Mouse (Mus musculus) ES-Bruce4 (cell line): ENCODE results near the gene Fam20b. TPM values are rescaled to one million over a fixed set of nuclear protein-coding genes. Genes with fewer than 3 reads are reported as not detected.

ENCODE experiments used
- H3K27ac ChIP-seq: 2 replicates; pipeline ENCODE4 v1.5.1; 2012; ENCODE audit warnings: low read length, inconsistent platforms; ENCODE audit not compliant: insufficient read depth
- H3K27me3 ChIP-seq: 2 replicates; pipeline ENCODE4 v1.6.1; 2012; ENCODE audit warnings: mild to moderate bottlenecking, low read length, inconsistent platforms; ENCODE audit not compliant: control insufficient read depth, poor library complexity, insufficient read depth, severe bottlenecking
- H3K36me3 ChIP-seq: 2 replicates; pipeline ENCODE4 v1.6.1; 2012; ENCODE audit warnings: inconsistent platforms, mild to moderate bottlenecking, low read length, moderate library complexity; ENCODE audit not compliant: control insufficient read depth, poor library complexity, insufficient read depth, severe bottlenecking
- H3K4me1 ChIP-seq: one replicate; pipeline ENCODE4 v1.8.1; 2011; ENCODE audit warnings: low read length; ENCODE audit not compliant: control insufficient read depth, insufficient read depth
- H3K4me3 ChIP-seq: 2 replicates; pipeline ENCODE4 v1.5.1; 2011; ENCODE audit warnings: low read depth, mild to moderate bottlenecking, low read length
- H3K9ac ChIP-seq: 2 replicates; pipeline ENCODE4 v1.6.1; 2012; ENCODE audit warnings: low read depth, mild to moderate bottlenecking, inconsistent platforms; ENCODE audit not compliant: poor library complexity, severe bottlenecking
- H3K9me3 ChIP-seq: replicated peaks from 2 replicates; pipeline ENCODE4 v1.6.1; 2012; ENCODE audit warnings: mild to moderate bottlenecking, low read length, inconsistent platforms; ENCODE audit not compliant: control insufficient read depth, poor library complexity, insufficient read depth, severe bottlenecking
- CTCF ChIP-seq: IDR thresholded peaks from one replicate; pipeline ENCODE4 v1.8.1; 2011; ENCODE audit warnings: low read depth, low read length
- EP300 ChIP-seq: IDR thresholded peaks from 2 replicates; pipeline ENCODE4 v1.6.1; 2011; ENCODE audit warnings: low read depth, low read length; ENCODE audit not compliant: insufficient read depth
- POLR2A ChIP-seq: IDR thresholded peaks from one replicate; pipeline ENCODE4 v1.8.1; 2011; ENCODE audit warnings: low read length; ENCODE audit not compliant: insufficient read depth
- polyA plus RNA-seq: library from polyadenylated mRNA; stranded (reverse); fragments of >200 nt; gene quantifications from 2 replicates; pipeline ENCODE4 v1.2.4, GENCODE M21; 2011; ENCODE audit warnings: low read depth; ENCODE audit not compliant: missing spikeins, insufficient read depth, insufficient read length

Fam20b gene
- polyA plus RNA-seq, 1 experiment = 23.5 TPM

DNA sequence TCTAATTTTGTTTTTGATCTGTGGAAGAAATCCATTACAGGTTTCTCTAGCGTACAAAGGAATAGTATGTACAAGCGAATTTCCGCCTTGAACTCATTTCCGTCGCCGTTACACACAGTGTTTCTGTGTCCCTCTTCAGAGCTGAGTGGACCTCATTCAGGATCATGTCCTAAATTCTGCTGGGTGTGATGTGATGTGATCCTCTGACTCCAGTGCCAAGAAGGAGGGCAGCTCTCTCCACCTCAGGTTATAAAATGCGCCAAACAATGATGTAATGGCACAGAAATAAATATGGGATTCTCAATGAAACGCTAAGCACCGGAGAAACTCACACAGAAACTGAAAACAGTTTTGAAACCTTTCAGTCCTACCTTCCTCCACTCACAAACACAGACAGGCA, 14.7 kb upstream of the Fam20b start:
- no peaks in the 10 kb centered on the region for H3K36me3 ChIP-seq
- no peaks in the 10 kb centered on the region for H3K27me3 ChIP-seq
- no peak overlapping the region for H3K9ac ChIP-seq
- TF ChIP-seq POLR2A (no peak), EP300 (no peak), CTCF (no peak)
- no peak overlapping the region for H3K27ac ChIP-seq
- no peak overlapping the region for H3K4me3 ChIP-seq
- H3K9me3 ChIP-seq = no peaks in the 10 kb centered on the region
- no peaks in the 10 kb centered on the region for H3K4me1 ChIP-seq

DNA sequence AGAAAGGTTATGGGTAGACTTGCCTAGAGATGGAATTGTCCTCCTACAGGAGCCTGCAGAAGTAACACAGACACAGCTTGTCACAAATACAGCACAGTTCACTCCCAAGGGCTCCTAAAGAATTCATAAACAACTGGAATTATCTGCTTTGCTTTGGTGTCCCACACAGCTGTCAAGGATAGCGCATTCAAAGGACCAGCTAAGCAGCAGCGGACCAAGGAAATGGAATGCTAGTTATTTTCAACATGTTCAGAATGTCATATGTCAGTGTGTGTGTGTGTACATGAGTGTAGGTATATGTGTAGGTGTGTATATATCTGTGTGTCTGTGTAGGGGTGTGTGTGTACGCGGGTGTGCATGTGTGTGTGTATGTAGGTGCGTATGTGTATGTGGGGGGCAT, 14.1 kb upstream of the Fam20b start:
- H3K9ac ChIP-seq = no peak overlapping the region
- no peak overlapping the region for H3K27ac ChIP-seq
- H3K9me3 ChIP-seq = no peaks in the 10 kb centered on the region
- H3K36me3 ChIP-seq = no peaks in the 10 kb centered on the region
- no peak overlapping the region for H3K4me3 ChIP-seq
- no peaks in the 10 kb centered on the region for H3K27me3 ChIP-seq
- TF ChIP-seq POLR2A = no peak
- TF ChIP-seq EP300 = no peak
- TF ChIP-seq CTCF = no peak
- no peaks in the 10 kb centered on the region for H3K4me1 ChIP-seq

DNA sequence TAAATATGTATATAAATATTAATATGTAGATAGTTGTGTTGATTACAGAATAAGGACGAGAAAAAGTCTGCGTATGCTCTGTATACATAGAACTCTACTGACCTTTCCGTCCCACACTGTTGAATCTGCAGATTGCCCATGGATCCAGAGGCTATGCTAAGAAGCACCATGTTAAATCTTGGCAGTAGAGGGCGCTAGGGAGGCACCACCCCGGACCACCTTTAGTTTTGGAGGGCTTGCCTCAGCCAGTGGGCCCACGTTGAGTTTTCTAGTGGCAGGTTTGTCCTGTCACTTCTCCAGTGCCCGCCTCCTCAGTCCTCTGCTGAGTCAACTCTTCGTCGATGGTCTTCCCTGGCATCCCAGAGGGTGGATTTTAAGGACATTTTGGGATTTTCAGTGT, 11.9 kb upstream of the Fam20b start:
- H3K9ac ChIP-seq = no peak overlapping the region
- H3K9me3 ChIP-seq = no peaks in the 10 kb centered on the region
- TF ChIP-seq EP300 (no peak), CTCF (peak; percentile 78)
- H3K36me3 ChIP-seq = no peaks in the 10 kb centered on the region
- H3K27ac ChIP-seq = no peak overlapping the region
- no peak overlapping the region for H3K4me3 ChIP-seq
- no peaks in the 10 kb centered on the region for H3K4me1 ChIP-seq
- H3K27me3 ChIP-seq = no peaks in the 10 kb centered on the region

DNA sequence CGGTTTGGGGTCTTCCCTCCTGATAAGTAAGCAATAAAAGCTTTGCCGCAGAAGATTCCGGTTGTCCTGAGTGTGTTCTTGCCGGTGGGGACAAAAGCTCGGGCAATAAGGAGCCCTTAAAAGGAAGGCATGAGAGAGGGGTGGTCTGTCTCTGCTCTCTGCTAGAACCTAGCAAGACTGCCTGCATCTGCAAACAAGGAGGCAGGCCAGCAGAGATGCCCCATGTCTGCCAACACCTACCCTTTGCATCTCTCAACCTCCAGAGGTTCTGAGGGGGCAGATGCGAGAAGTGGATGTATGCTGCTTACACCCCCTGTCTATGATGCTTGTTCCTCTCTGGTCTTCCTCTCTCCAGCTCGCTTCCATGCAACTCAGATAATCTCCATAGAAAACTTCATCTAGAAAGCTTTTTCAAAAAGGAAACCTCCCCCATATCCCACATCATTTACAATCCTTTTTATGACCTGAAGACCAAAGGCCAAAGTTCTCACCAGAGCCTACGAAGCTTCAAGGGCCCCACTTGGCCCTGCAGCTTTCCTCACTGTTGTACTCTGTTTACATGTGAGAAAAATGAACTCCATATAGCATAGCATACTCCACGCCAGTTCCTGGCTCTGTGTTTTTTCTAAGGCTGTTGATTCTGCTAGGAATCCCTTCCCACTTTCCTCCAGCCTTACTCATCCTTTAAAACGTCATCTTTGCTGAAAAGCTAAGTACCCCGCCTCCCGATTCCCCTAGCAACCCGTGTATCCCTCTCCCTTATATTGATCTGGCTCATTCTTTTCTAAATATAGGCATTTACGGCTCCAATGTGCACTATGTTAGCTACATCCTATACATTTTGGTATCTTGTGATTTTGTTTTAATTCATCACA, 8.6 kb upstream of the Fam20b start:
- no peak overlapping the region for H3K9ac ChIP-seq
- no peaks in the 10 kb centered on the region for H3K36me3 ChIP-seq
- no peaks in the 10 kb centered on the region for H3K27me3 ChIP-seq
- no peak overlapping the region for H3K27ac ChIP-seq
- no peaks in the 10 kb centered on the region for H3K4me1 ChIP-seq
- H3K9me3 ChIP-seq = no peaks in the 10 kb centered on the region
- TF ChIP-seq CTCF (no peak), POLR2A (no peak)
- no peak overlapping the region for H3K4me3 ChIP-seq

DNA sequence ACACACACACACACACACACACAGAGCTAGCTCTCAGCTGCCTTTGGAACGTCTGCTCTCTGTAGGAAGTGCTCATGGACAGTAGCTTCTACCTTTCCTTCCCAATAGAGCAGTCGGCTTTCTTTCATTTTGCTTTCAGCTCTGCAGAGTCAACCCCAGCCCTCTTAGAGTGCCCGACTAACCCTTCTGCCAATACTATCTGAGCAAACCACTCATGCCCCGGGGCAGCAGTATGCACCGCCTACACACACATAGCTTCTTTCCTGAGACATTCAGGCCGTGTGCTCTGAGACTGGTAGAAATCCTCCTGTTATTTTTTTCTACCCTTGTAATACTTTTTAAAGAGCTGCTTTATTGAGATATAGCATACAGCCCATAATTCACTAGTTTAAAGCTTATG, 3.2 kb upstream of the Fam20b start:
- no peaks in the 10 kb centered on the region for H3K9me3 ChIP-seq
- no peak overlapping the region for H3K9ac ChIP-seq
- no peak overlapping the region for H3K4me3 ChIP-seq
- H3K4me1 ChIP-seq = no peaks in the 10 kb centered on the region
- no peak overlapping the region for H3K27ac ChIP-seq
- no peaks in the 10 kb centered on the region for H3K36me3 ChIP-seq
- no peak for TF ChIP-seq POLR2A
- no peak for TF ChIP-seq CTCF
- no peak for TF ChIP-seq EP300
- no peaks in the 10 kb centered on the region; the same call in 1 of the 2 replicates for H3K27me3 ChIP-seq

DNA sequence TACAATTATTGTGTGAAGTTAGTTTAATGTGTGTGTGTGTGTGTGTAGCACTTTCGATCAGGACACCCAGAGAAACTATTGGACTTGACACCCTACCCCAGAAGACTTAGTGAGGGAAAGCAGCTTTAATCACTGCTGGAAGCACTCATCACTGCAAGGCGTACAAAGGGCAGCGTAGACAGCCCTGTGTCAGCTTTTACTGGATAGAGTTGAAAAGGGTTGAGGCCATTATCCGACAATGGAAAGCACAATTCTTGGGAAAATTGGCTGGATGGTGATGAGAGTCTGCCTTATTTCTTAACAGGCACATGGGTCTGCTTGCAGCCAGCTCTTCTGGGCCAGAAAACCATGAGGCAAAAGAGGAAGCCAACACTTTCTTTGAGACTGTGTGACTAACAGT, 1.2 kb upstream of the Fam20b start:
- Histone ChIP-seq H3K27me3 (no peaks in the 10 kb centered on the region; the same call in 1 of the 2 replicates), H3K4me1 (no peaks in the 10 kb centered on the region), H3K9ac (no peak overlapping the region), H3K36me3 (no peaks in the 10 kb centered on the region), H3K4me3 (no peak overlapping the region), H3K9me3 (no peaks in the 10 kb centered on the region), H3K27ac (no peak overlapping the region)
- no peak for TF ChIP-seq POLR2A
- TF ChIP-seq CTCF = no peak
- no peak for TF ChIP-seq EP300
